Mouse (Mus musculus) pancreas, adult 10 weeks (tissue): ENCODE measurements around the gene Amd2. TPM values are rescaled to one million over a fixed set of nuclear protein-coding genes. Genes with fewer than 3 reads are reported as not detected.

ENCODE experiments used
- polyA plus RNA-seq: library from polyadenylated mRNA; stranded (reverse); fragments of 350-450 nt; fragmentation: Illumina TruSeq; extraction: RNeasy Lipid Tissue Mini Kit (QIAGEN cat#74804); gene quantifications from one replicate; pipeline ENCODE4 v1.2.3, GENCODE M21; 2015; ENCODE audit warnings: low read depth, low replicate concordance; ENCODE audit not compliant: insufficient read depth

Gene Amd2
- polyA plus RNA-seq: 0.78 TPM

GRCm38 (mm10) chr10:35711792-35712191 is at the start of gene Amd2:
TSS of gene Amd2 (minus strand) at chr10:35711892.

